Mouse (Mus musculus) lung, adult 2 months (tissue): ENCODE measurements around the gene Evx2.

Source experiments
- CTCF ChIP-seq: fragments of 200-500 bp; IDR thresholded peaks from 2 replicates; pipeline ENCODE4 v1.5.1; 2011; ENCODE audit warnings: mild to moderate bottlenecking, low read length, control low read depth; ENCODE audit not compliant: insufficient read depth
- POLR2A ChIP-seq: fragments of 200-500 bp; IDR thresholded peaks from 2 replicates; pipeline ENCODE4 v1.6.1; 2011; ENCODE audit warnings: low read depth, mild to moderate bottlenecking, control low read depth, low read length, borderline replicate concordance; ENCODE audit errors: extremely low read depth

- no peak for TF ChIP-seq CTCF
- no peak for TF ChIP-seq POLR2A
Observed at GRCm38 (mm10) chr2:74691995-74692807, 32.8 kb upstream of the Evx2 start.
